Mouse (Mus musculus): ENCODE results near the gene Mad2l1bp.

Mad2l1bp gene

DNA sequence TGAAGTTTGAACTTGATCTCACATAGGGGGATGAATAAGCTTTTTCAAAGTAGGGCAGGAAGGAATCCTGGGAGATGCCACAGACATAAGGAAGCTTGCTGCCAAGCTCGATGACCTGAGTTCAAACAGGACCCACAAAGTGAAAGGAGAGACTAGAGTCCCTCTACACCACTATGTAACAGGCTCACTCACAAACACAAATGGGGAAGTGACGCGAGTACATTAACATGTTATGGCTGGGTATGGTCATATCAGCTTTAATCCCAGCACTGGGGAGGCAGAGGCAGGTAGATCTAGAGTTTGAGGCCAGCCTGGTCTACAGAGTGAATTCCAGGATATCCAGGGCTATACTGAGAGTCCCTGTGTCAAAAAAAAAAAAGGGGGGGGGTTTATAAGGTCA lies 983 bp upstream of the Mad2l1bp start:
- no peak for DNase-seq

DNA sequence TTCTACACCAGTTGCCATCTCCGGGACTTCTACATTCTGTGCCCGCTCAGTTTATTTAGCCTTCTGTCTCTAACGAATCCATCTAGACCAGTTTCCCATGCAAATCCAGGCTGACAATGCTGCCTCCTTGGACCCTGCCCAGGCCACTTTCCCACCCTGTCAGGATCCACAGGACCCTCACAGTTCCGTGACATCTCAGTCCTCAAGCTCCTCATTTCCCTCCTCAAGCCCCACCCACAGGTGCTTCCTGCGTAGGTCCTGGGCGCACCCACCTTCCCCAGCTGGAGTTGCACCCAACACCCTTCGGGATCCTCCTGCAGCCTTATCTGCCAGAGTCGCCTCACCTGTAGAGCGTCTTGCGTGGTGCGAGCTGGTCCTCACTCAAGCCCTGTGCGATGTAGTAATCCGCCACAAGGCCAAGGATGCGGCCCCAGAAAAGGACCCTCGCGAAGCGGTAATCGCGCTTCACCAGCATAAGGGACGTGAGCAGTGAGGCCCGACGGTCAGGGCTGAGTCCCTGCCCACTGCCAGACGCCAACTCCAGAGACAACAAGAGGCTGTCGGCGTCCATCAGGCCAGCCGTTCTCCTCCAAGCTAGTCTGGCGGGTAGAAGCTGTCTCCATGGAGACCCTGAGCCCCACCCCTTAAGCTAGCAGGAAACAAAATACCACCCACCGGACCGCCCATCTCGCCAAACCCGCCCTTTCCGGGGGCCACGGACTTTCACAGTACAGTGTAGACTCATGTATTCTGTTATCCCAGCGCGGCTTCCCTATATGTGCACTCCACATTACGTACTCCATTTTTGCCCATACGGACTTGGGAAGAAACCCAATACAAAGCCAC lies 9.6 kb downstream of the Mad2l1bp start, which contains the start of gene Rsph9:
Gene Rsph9, minus strand, starts transcription at position 639 of the 846 bp plus-strand sequence.
- DNase-seq = peak; percentile 90

GRCm38 (mm10) chr17:46139872-46140271 lies 13.5 kb downstream of the Mad2l1bp start:
- DNase-seq = no peak

- DNase-seq = peak; percentile 55 to 64
Observed at GRCm38 (mm10) chr17:46138563-46139236, 14.7 kb downstream of the Mad2l1bp start.

DNA sequence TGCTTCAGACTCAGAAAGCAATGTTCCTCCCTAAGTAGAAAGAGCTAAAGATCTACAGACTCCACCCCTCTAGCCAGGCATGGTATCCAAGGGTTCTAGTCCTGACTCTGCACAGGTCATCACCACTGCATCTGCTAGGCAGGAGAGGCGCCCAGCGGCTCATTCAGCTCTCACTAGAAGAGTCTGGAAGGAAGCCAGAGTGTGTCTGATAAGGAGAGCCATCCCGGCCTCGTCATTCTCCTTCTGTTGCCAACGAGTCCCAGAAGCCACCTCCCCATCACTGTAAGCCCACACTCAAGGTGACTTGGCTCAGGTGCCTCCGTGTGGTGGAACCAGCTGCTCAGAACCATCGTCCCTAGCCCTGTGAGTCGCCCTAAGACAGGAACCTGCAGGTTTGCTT lies 20.5 kb downstream of the Mad2l1bp start:
- DNase-seq = no peak

GRCm38 (mm10) chr17:46132058-46132718 lies 21.2 kb downstream of the Mad2l1bp start:
- DNase-seq = peak; percentile 76 to 84

- DNase-seq = peak; percentile 59 to 80
Observed at GRCm38 (mm10) chr17:46129741-46130498, 23.4 kb downstream of the Mad2l1bp start.

DNA sequence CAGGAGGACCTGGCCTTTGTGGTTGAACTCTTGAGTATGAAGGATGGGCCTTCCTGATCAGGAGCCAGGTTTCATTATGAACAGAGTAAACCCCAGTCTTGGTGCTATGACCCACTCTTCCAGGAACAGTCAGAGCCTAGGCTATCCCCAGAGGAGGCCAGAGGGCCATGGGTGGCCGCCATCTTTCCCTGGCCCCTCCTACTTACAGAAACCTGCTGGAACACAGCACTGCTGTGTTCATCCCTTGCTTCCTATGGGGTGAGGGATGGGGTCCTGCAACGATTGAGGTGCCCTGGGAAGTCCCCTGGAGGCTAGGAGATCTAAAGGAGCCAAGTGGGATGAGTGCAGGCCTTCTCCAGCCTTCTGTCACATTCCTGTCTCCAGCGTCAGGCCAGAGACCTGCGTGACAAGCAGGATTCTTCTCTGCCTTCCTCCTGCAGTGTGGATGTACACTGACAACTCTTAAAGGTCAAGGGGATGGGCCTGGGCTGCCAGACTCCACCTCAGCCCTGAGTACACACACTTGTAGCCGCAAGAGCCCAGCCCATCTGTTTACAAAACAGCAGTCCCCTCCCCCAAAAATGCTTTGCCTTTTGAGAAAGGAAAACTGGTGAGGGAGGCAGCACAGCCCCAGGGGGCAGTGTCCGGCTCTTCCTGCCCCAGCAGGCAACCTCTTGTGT lies 25.4 kb downstream of the Mad2l1bp start:
- DNase-seq = peak in 1 of 2 experiments; percentile 40

DNA sequence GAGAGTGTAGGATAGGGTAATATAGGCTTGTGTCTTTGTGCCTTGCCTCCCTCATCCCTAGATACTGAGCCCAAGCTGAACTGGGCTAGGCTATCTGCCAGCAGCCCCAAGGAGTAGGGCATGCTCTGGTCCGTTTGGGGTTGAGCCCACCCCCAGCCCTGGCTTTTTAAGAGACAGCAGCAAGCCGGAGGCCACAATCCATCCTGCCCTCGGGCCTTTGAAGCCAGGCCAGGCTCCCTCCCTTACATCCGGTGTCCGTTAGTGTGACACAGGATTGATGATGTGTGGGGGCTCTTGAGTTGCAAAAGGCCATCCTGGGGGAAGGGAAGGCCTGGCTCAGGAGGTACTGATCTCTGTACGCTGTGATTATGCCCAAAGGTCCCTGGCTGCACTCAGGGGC lies 26.7 kb downstream of the Mad2l1bp start:
- DNase-seq = peak; percentile 77 to 94

- no peak for DNase-seq
Observed at GRCm38 (mm10) chr17:46123953-46124700, 29.2 kb downstream of the Mad2l1bp start.

DNA sequence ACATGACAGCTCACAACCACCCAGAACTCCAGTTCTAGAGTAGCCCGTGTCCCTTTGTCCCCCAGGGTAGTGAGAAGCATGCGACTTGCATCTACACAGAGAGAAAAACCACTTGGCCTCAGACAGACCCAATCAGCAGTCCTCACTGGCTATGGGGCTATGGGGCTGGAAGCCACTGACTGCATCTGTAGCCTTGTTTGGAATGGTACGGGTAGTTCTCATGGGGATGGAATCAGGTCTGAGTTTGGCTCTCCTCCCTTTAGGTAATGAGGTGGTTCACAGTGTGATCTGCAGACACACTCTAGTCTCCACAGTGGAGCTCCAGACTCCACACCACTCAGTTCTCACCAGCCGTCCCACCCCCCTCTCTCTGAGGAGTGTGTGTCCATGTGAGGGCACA lies 30.1 kb downstream of the Mad2l1bp start:
- no peak for DNase-seq

DNA sequence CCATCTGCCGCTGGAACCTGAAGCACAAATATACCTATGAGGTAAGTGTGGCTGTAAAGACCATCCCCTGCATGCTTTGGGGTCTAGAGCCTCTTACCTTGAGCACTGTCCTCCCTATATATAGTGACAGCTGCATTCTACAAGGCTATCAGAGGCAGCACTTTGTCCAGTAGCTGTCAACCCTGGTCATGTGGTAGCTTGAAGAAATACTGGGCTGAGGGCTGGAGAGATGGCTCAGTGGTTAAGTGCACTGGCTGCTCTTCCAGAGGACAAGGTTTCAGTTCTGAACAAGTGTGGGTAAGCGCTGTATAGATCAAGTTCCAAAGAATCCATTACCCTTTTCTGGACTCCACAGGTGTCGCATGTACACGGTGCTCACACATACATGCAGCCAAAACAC lies 30.6 kb downstream of the Mad2l1bp start:
- DNase-seq = no peak

DNA sequence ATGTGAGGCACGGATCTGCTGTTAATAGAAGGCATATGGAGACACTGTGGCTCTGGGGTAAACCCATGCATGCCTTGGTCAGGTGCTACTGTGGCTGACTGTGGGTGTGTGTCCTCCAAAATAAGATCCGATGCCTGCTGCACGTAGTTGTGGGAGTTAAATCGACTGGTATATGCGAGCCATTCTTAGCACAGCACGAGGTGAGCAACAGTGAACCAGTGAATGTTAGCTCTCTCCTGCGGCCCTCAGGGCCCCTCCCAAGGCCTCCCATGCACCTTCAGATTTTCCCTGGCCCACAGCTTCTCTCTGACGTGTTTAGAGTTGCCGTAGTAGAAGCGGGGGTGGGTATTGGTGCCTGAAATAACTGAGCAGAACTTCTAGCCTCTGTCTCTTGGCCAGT lies 33.7 kb downstream of the Mad2l1bp start:
- no peak for DNase-seq

DNA sequence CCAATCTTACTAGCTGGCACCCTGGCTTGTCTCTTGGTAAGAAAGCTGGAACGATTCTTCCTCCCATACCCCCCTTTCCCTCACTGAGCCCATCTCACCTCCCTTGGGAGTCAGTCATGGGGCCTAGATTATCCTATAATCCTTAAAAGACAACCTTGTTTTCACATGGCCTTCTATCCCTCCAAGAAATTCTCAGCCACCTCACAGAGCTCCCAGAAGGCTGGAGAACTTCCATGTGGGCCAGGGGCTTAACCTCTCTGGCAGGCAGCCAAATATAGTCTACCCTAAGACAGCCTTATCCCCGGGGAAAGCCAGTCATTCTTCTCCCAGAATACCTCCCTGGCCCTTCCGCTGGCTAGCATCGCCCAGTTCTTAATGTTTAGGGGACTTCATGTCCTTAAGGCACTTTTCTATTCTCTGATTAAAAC lies 34.9 kb downstream of the Mad2l1bp start:
- no peak for DNase-seq

- peak in 1 of 2 experiments; percentile 28 for DNase-seq
Observed at GRCm38 (mm10) chr17:46117623-46118422, 35.5 kb downstream of the Mad2l1bp start.

DNA sequence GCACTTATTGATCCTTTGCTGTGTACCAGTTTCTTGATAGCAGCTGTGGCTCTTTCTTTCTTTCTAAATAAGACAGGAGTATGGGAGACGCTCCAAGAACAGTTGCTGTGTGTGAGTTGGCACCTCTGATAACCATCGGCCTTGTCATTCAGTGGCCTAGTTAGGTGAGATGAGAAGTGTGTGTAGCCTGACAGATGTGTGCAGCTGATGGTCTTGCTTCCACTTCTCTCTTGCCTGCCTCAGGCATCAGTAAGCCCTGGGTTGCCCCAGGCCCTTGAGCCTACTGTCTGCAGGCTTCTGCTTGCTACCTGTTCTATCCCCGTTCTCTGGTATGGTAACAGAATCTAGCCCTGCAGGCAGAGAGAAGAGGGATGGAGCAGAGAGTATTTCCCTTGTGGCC lies 36.5 kb downstream of the Mad2l1bp start:
- peak in 1 of 2 experiments; percentile 46 for DNase-seq

DNA sequence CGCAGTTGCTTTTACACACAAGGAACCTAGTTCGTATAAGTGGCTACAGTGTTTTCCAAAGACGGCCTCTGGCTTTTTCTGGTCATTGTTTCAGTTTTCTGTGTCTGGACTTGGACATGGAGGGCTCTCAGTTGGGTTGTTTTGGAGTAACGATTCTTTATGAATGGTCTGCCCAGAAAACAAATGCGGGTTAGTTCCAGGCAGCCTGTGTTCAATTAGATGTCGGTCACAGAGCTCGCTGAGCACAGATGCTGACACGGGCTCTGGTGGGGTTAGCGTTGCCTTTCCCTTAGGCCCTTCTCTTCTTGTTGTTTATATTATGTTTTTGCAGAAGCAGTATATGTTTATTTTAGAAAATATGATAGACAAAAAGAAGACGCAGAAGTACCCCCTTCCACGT lies 37.2 kb downstream of the Mad2l1bp start:
- DNase-seq = no peak

GRCm38 (mm10) chr17:46115489-46115888 lies 37.9 kb downstream of the Mad2l1bp start:
- DNase-seq = peak; percentile 61 to 75

GRCm38 (mm10) chr17:46110402-46111289 lies 42.7 kb downstream of the Mad2l1bp start, which contains the start of gene Mrps18a:
Gene Mrps18a (plus strand): TSS chr17:46110986.
- peak; percentile 86 to 90 for DNase-seq
